Mouse (Mus musculus) hindbrain, embryonic 12.5 days (tissue): Measurements from ENCODE around the gene Coro2b. TPM values are rescaled to one million over a fixed set of nuclear protein-coding genes. Genes with fewer than 3 reads are reported as not detected.

ENCODE experiments used
- ATAC-seq: fragments of 200-750 bp; cut with Nextera tagmentation; 2 replicates; pipeline ENCODE4 v1.8.0; 2017; ENCODE audit warnings: moderate TSS enrichment; ENCODE audit not compliant: low FRiP score
- H3K27ac ChIP-seq: fragments of 300-500 bp; sonication (generic); 2 replicates; pipeline ENCODE4 v1.5.1; 2016; ENCODE audit warnings: mild to moderate bottlenecking
- H3K27me3 ChIP-seq: fragments of 300-500 bp; sonication (generic); 2 replicates; pipeline ENCODE4 v1.6.1; 2016; ENCODE audit warnings: mild to moderate bottlenecking
- H3K36me3 ChIP-seq: fragments of 300-500 bp; sonication (generic); 2 replicates; pipeline ENCODE4 v1.6.1; 2016; ENCODE audit warnings: mild to moderate bottlenecking
- H3K4me1 ChIP-seq: fragments of 300-500 bp; sonication (generic); 2 replicates; pipeline ENCODE4 v1.6.1; 2016
- H3K4me2 ChIP-seq: fragments of 300-500 bp; sonication (generic); replicated peaks from 2 replicates; pipeline ENCODE4 v1.6.1; 2016; ENCODE audit warnings: mild to moderate bottlenecking
- H3K4me3 ChIP-seq: fragments of 300-500 bp; sonication (generic); 2 replicates; pipeline ENCODE4 v1.5.1; 2016; ENCODE audit warnings: mild to moderate bottlenecking
- H3K9ac ChIP-seq: fragments of 300-500 bp; sonication (generic); 2 replicates; pipeline ENCODE4 v1.6.1; 2016; ENCODE audit warnings: mild to moderate bottlenecking, moderate library complexity
- H3K9me3 ChIP-seq: fragments of 300-500 bp; sonication (generic); replicated peaks from 2 replicates; pipeline ENCODE4 v1.6.1; 2016; ENCODE audit warnings: mild to moderate bottlenecking
- WGBS: fragments of 180-500 bp; shearing (Covaris S2); methylation state at CpG from one replicate; pipeline ENCODE4 v1.1.7; 2016; 5-methylcytosine and 5-hydroxymethylcytosine counted together
- polyA plus RNA-seq: library from polyadenylated mRNA; unstranded; fragments of >200 nt; fragmentation: Nextera tagmentation; extraction: Ambion mirVana; gene quantifications from 2 replicates; pipeline ENCODE4 v1.2.1, GENCODE M21; 2016

Gene Coro2b
- polyA plus RNA-seq, 1 experiment from 2014 or later = 34.2 TPM

DNA sequence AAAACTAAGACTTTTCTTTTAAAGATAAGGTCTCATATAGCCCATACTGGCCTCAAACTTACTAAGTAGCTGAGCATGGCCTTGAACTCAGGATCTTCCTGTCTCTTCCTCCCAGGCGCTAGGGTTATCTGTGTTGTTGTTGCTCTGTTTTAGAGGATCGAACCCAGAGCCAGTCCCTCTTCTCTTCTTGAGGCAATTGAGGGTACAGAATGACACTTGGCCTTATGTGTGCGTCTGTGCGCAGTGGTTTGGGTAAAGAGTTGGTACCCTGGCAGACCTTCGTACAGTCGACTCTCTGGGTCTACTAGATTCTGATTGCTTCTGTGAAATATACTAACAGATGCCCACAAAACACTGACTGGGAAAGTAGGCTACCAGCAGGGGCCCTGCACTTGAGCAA lies 114.9 kb downstream of the Coro2b start:
- Histone ChIP-seq H3K4me2 (no peak overlapping the region), H3K36me3 (peaks cover 45% of the 10 kb centered on the region), H3K4me1 (peaks cover 11% of the 10 kb centered on the region; the same call in 1 of the 2 replicates), H3K9me3 (no peaks in the 10 kb centered on the region), H3K4me3 (no peak overlapping the region), H3K27me3 (no peaks in the 10 kb centered on the region), H3K9ac (no peak overlapping the region), H3K27ac (no peak overlapping the region)
- WGBS = 96% methylated on average over 6 of the region's 6 CpGs
- no peak for ATAC-seq

DNA sequence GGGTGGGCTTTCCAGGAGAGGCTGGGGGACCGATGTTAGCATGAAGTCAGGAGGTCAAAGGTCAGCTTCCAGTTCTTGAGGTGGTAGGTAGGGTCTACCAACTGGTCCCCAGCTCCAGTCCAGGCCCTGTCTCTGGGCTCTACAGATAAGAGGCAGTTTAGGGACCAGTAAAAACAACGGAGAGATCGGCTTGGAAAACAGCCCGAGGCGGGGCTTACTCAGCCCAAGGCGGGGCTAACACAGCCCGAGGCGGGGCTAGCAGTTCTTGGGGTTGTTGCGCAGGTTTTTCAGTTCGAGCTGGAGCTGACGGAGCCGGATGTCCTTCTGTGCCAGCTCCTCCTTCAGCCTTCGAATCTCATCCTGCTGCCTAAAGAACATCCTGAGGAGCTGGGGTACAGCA lies 115.8 kb downstream of the Coro2b start:
- H3K27ac ChIP-seq = no peak overlapping the region
- peak; percentile 72 for ATAC-seq
- H3K4me1 ChIP-seq = peaks cover 13% of the 10 kb centered on the region
- no peaks in the 10 kb centered on the region for H3K27me3 ChIP-seq
- H3K9ac ChIP-seq = no peak overlapping the region
- peak overlapping the region; percentile 22 for H3K4me2 ChIP-seq
- no peaks in the 10 kb centered on the region for H3K9me3 ChIP-seq
- H3K4me3 ChIP-seq = 0 out of 2 replicates have a peak overlapping the region, but pooled peaks have one; percentile 3
- peaks cover 36% of the 10 kb centered on the region for H3K36me3 ChIP-seq
- 4% methylated on average over 13 of the region's 13 CpGs for WGBS

DNA sequence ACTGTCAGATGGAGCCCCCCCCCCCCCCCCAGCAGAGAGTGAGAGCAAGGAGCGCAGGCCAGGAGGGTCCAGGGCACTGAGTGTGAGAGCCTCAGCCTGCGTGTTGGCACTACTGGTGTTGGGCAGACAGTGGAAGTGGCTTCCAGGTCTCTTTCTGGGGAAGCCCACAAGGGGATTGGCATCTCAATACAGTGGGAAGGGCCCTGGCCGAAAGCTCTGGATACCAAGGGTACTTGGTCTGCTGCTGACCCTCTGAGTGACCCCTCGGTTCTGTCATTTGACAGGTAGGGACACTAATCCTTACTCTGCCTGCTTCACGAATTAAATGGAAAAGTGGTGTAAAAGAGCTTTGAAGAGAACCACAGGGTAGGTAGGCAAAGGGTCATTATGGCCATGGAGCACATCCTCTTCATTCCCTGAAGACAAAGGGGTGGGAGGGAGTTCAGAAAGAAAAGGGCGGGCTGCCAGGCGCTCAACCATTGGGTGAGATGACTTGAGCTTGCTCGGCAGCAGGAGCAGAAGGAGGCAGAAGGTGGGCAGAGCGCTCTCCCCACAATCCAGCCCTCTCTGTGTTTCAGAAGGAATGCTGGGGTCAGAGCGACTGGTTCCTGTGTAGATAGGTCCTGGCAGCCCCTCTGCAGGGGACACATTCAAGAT lies 116.5 kb downstream of the Coro2b start:
- Histone ChIP-seq H3K4me2 (peak overlapping the region; percentile 22), H3K9ac (no peak overlapping the region), H3K9me3 (no peaks in the 10 kb centered on the region), H3K4me3 (no peak overlapping the region), H3K27me3 (no peaks in the 10 kb centered on the region), H3K4me1 (peaks cover 16% of the 10 kb centered on the region), H3K27ac (no peak overlapping the region), H3K36me3 (peaks cover 30% of the 10 kb centered on the region)
- ATAC-seq = no peak
- WGBS = 43% methylated on average over 10 of the region's 10 CpGs

DNA sequence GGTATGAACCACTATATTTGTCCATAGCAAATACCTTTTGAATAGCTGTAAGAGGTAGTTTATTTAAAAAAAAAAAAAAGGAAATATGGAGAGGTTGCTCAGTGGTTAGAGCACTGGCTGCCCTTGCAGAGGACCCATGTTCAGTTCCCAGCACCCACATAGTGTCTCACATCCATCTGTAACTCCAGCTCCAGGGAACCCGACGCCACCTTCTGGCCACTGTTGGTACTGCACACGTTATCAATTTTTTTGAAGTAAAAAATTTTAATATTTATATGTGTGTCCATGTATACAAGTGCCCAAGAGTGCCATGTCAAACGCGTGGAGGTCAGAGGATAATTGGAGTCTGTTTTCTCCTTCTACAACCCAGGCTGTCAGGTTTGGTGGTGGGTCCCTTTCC lies 118.1 kb downstream of the Coro2b start:
- H3K4me1 ChIP-seq = peaks cover 23% of the 10 kb centered on the region
- H3K9ac ChIP-seq = no peak overlapping the region
- no peak for ATAC-seq
- peaks cover 17% of the 10 kb centered on the region for H3K36me3 ChIP-seq
- H3K4me2 ChIP-seq = no peak overlapping the region
- no peaks in the 10 kb centered on the region for H3K27me3 ChIP-seq
- WGBS = 55% methylated on average over 5 of the region's 5 CpGs
- no peaks in the 10 kb centered on the region for H3K9me3 ChIP-seq
- H3K4me3 ChIP-seq = no peak overlapping the region
- no peak overlapping the region for H3K27ac ChIP-seq

DNA sequence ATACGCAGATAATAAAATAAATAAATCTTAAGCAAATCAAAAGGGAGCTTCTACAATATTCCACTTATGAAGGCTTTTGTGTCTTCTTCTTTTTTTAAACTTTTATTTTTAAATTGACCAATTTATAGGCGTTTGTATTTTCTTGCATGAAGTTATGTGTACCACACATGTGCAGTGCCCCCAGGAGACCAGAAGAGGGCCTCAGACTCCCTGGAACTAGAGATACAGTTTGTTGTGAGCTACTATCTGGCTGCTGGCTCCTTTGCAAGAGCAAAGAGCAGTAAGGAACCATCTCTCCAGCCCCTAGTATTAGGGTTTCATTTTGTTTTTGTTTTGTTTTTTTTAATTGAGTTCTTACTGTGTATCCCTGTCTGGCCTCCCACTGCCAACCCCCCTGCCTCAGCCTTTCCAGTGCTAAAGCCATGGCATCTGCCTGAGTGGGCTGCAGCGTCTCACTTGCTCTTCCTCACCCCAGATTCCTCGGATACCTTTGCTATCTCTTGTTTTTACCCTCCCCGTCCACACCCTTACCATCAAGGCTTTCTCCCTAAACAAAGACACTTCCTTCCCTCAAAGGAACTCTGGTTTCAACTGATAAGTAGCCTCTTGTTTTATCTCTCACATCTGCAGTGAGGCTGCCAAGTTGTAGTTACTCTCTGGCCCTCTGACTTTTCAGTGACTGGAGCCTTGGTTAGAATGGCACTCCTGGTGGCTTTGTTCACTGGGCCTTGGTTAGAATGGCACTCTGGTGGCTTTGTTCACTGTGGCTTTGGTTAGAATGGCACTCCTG lies 129.3 kb downstream of the Coro2b start:
- Histone ChIP-seq H3K36me3 (no peaks in the 10 kb centered on the region), H3K4me1 (no peaks in the 10 kb centered on the region), H3K9ac (no peak overlapping the region), H3K27ac (no peak overlapping the region), H3K27me3 (no peaks in the 10 kb centered on the region), H3K4me2 (no peak overlapping the region), H3K4me3 (no peak overlapping the region), H3K9me3 (no peaks in the 10 kb centered on the region)
- no peak for ATAC-seq
- WGBS = 83% methylated on average over 5 of the region's 5 CpGs

DNA sequence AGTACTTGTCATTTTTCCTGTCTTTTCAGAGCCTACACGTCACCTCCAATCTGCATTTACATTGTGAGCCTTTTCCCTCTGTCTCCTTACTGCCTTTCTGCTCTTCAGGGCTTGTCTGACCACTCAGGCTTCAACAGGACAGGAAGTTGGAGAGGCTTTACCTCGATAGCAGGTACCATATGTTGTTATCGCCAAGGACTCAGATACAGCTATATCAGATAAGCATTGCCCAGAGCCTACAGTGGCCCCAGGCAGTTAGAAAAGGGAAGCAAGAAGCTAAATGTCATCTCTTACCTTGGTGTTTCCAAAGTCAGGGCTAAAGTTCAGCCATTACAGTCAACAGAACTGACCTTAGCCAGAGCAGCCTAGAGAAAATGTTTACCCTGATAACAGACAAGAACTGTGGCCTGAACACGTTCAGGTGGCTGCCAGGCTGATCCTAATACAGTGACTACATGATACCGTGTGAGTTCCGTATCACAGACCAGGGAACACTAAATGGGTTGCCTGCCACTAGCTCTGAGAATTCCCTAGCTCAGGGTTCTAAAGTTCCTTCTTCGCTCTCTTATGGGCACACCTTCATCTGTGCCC lies 130.3 kb downstream of the Coro2b start:
- H3K4me3 ChIP-seq = no peak overlapping the region
- no peak overlapping the region for H3K4me2 ChIP-seq
- no peak for ATAC-seq
- H3K27me3 ChIP-seq = no peaks in the 10 kb centered on the region
- WGBS = 90% methylated on average over 7 of the region's 7 CpGs
- H3K9ac ChIP-seq = no peak overlapping the region
- no peak overlapping the region for H3K27ac ChIP-seq
- H3K9me3 ChIP-seq = no peaks in the 10 kb centered on the region
- no peaks in the 10 kb centered on the region for H3K4me1 ChIP-seq
- no peaks in the 10 kb centered on the region for H3K36me3 ChIP-seq

DNA sequence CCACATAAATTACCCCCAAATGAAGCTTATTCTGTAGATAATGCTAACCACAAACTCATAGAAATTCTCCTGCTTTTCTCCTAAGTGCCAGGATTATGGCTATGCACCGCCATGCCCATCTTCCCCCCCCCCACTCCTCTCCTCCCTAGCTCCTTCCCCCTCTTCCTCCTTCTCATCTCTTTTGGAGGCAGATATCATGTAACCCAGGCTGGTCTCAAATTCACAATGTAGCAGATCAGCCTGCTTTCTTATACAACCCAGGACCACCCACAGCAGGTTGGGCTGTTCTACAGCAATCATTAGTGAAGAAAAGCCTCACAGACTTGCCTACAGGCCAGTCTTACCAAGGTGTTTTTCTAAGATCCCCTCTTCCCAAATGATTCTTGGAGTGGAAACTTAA lies 135.3 kb downstream of the Coro2b start:
- H3K4me1 ChIP-seq = 0 out of 2 replicates have a peak, but pooled peaks cover 7% of the 10 kb centered on the region
- ATAC-seq = no peak
- WGBS = 67% methylated on average over 1 of the region's 1 CpGs
- H3K27me3 ChIP-seq = no peaks in the 10 kb centered on the region
- no peak overlapping the region for H3K27ac ChIP-seq
- H3K4me2 ChIP-seq = no peak overlapping the region
- H3K4me3 ChIP-seq = no peak overlapping the region
- no peaks in the 10 kb centered on the region for H3K36me3 ChIP-seq
- H3K9me3 ChIP-seq = no peaks in the 10 kb centered on the region
- no peak overlapping the region for H3K9ac ChIP-seq

DNA sequence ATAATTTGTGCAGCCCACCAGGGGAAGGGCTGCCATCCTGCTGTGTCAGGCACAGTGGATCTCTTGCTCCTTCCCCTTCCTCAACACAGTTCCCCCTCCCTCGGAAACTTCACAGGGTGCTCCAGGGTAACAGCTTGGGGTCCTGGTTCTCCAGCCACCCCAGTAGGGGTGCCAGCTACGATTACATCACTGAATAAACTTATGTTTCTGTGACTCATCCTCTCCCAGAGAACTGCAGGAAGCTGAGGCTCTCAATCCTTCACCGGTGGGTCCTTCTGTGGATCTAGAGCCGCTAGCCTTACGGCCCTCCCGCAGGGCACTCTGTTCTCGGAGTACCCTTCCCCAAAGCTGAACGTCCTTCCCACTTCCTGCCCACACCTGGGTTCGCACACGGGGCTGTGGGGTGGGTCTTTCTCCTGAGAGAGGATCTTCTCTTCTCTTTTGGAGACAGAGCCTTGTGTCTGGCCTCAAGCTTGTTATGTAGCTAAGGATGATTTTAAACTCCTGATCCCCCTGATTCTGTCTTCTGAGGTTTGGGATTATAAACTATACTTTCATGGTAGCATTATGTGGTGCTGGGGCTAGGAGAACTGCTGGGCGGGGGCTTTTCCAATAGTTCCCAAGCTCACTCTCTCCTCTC lies 136.2 kb downstream of the Coro2b start:
- no peak overlapping the region for H3K27ac ChIP-seq
- WGBS = 62% methylated on average over 11 of the region's 11 CpGs
- H3K36me3 ChIP-seq = no peaks in the 10 kb centered on the region

DNA sequence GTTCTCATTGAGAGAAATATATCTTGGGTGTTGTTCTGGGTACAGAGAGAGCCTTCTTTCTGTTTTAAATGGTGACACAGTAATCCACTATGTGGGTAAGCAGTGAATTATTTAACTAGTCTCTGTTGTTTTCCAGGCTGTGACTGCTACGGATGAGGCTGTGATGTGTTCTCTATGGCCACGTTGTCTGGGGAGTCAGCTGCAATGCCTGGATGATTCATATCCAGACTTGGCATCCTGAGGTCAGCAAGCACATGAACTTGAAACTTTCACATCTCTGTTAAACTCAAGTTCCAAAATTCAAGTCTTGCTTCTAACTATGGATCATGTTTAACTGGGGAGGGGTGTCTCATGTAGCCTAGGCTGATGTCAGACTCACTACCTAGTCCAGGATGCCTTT lies 142.7 kb downstream of the Coro2b start:
- H3K4me3 ChIP-seq = no peak overlapping the region

More for the DNA sequence above, 136.2 kb downstream of the Coro2b start:
- Histone ChIP-seq H3K4me3 (no peak overlapping the region), H3K4me2 (no peak overlapping the region), H3K4me1 (0 out of 2 replicates have a peak, but pooled peaks cover 7% of the 10 kb centered on the region), H3K27me3 (no peaks in the 10 kb centered on the region), H3K9ac (no peak overlapping the region), H3K9me3 (no peaks in the 10 kb centered on the region)
- no peak for ATAC-seq

DNA sequence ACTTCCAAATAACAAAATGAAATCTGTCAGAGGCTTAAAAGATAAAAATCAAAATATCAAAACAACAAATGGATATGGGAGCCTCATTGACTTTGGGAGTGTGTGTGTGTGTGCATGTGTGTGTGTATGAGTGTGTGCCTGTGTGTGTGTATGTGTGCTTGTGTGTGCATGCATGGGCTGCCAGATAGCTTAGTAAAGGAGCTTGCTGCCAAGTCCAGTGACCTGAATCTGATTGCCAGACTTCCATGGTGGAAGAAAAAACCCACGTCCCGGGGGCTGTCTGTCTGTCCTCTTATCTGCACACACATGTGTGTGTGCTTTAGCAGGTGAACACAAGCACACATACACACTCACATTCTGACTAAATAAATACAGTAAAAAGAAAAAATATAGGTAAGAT lies 143.3 kb downstream of the Coro2b start:
- no peaks in the 10 kb centered on the region for H3K27me3 ChIP-seq
- no peak overlapping the region for H3K9ac ChIP-seq
- no peak overlapping the region for H3K4me2 ChIP-seq
- no peak overlapping the region for H3K27ac ChIP-seq
- no peak overlapping the region for H3K4me3 ChIP-seq
- ATAC-seq = no peak
- H3K9me3 ChIP-seq = no peaks in the 10 kb centered on the region
- no peaks in the 10 kb centered on the region for H3K36me3 ChIP-seq
- 70% methylated on average over 2 of the region's 2 CpGs for WGBS
- H3K4me1 ChIP-seq = no peaks in the 10 kb centered on the region

More for the DNA sequence above, 142.7 kb downstream of the Coro2b start:
- H3K9me3 ChIP-seq = no peaks in the 10 kb centered on the region
- no peak overlapping the region for H3K4me2 ChIP-seq
- no peak for ATAC-seq
- H3K4me1 ChIP-seq = no peaks in the 10 kb centered on the region
- 62% methylated on average over 2 of the region's 2 CpGs for whole genome bisulfite sequencing
- H3K36me3 ChIP-seq = no peaks in the 10 kb centered on the region
- no peak overlapping the region for H3K9ac ChIP-seq
- H3K27ac ChIP-seq = no peak overlapping the region
- no peaks in the 10 kb centered on the region for H3K27me3 ChIP-seq

DNA sequence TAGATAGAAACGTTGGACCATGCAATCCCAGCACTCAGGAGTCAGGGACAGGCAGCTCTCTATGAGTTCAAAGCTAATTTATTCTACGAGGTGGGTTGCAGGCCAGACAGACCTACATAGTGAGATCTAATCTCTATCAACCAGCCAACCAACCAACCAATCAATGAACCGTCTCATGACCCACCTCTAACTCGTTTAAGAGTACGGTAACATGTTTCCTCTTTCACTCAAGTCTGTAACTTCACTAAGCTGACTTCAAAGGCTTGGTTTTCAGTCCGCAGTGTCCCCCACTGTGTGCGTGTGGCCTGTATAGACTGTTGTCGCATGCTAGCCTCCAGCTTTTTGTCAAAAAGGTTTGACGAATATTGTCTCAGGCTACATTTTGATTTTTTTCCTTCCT lies 147.1 kb downstream of the Coro2b start:
- Histone ChIP-seq H3K9ac (no peak overlapping the region), H3K4me3 (no peak overlapping the region), H3K27ac (no peak overlapping the region), H3K4me1 (no peaks in the 10 kb centered on the region), H3K36me3 (no peaks in the 10 kb centered on the region), H3K9me3 (no peaks in the 10 kb centered on the region), H3K27me3 (no peaks in the 10 kb centered on the region), H3K4me2 (no peak overlapping the region)
- 70% methylated on average over 9 of the region's 9 CpGs for WGBS
- no peak for ATAC-seq
